Mouse (Mus musculus): ENCODE measurements around the gene Ptpn4. TPM values are rescaled to one million over a fixed set of nuclear protein-coding genes. Genes with fewer than 3 reads are reported as not detected.

The Ptpn4 gene
- polyA plus RNA-seq, 1 experiment from 2014 or later = 2.6 TPM

GRCm38 (mm10) chr1:119630428-119630827 is 207.0 kb downstream of the Ptpn4 start:
- no peaks in the 10 kb centered on the region for H3K27me3 ChIP-seq (ENCODE audit: control insufficient read depth, insufficient read depth, low read length)
- no peaks in the 10 kb centered on the region for H3K4me1 ChIP-seq (replicated peaks; ENCODE audit: control insufficient read depth, insufficient read depth)
- no peak for ATAC-seq (ENCODE audit: low FRiP score, low TSS enrichment)
- no peak overlapping the region for H3K27ac ChIP-seq (replicated peaks)
- 71% methylated on average over 1 of the region's 1 CpGs for WGBS
- H3K4me2 ChIP-seq (replicated peaks; ENCODE audit: low read depth) = no peak overlapping the region
- no peaks in the 10 kb centered on the region for H3K36me3 ChIP-seq (ENCODE audit: control insufficient read depth, insufficient read depth, low read length)
- TF ChIP-seq EP300 (optimal IDR thresholded peaks at IDR 0.05) (no peak), CTCF (IDR thresholded peaks at IDR 0.05; ENCODE audit: low read depth) (no peak)
- no peak overlapping the region for H3K9ac ChIP-seq (ENCODE audit: low read length)
- H3K9me3 ChIP-seq (ENCODE audit: control insufficient read depth, low read length) = no peaks in the 10 kb centered on the region
- DNase-seq (ENCODE audit: low spot score) = no peak
- no peak overlapping the region for H3K4me3 ChIP-seq (ENCODE audit: low read depth, low read length)

GRCm38 (mm10) chr1:119626837-119627236 is 210.6 kb downstream of the Ptpn4 start:
- TF ChIP-seq EP300 (optimal IDR thresholded peaks at IDR 0.05) (no peak), CTCF (IDR thresholded peaks at IDR 0.05; ENCODE audit: low read depth) (no peak)
- Histone ChIP-seq H3K4me2 (replicated peaks; ENCODE audit: low read depth) (no peak overlapping the region), H3K9me3 (ENCODE audit: control insufficient read depth, low read length) (no peaks in the 10 kb centered on the region), H3K36me3 (ENCODE audit: control insufficient read depth, insufficient read depth, low read length) (no peaks in the 10 kb centered on the region), H3K9ac (ENCODE audit: low read length) (no peak overlapping the region), H3K4me1 (replicated peaks; ENCODE audit: control insufficient read depth, insufficient read depth) (no peaks in the 10 kb centered on the region), H3K4me3 (ENCODE audit: low read depth, low read length) (no peak overlapping the region), H3K27me3 (ENCODE audit: control insufficient read depth, insufficient read depth, low read length) (no peaks in the 10 kb centered on the region), H3K27ac (replicated peaks) (no peak overlapping the region)
- no peak for DNase-seq (ENCODE audit: low spot score)
- ATAC-seq (ENCODE audit: low FRiP score, low TSS enrichment) = no peak
- WGBS = 54% methylated on average over 4 of the region's 4 CpGs

- H3K4me1 ChIP-seq (replicated peaks; ENCODE audit: control insufficient read depth, insufficient read depth) = no peaks in the 10 kb centered on the region
- H3K9ac ChIP-seq (ENCODE audit: low read length) = no peak overlapping the region
- ATAC-seq (ENCODE audit: low FRiP score, low TSS enrichment) (no peak), DNase-seq (ENCODE audit: low spot score) (no peak)
- 26% methylated on average over 2 of the region's 2 CpGs for WGBS
- no peak overlapping the region for H3K4me3 ChIP-seq (ENCODE audit: low read depth, low read length)
- no peaks in the 10 kb centered on the region for H3K9me3 ChIP-seq (ENCODE audit: control insufficient read depth, low read length)
- H3K27ac ChIP-seq (replicated peaks) = no peak overlapping the region; the same call in 1 of the 2 replicates
- no peaks in the 10 kb centered on the region for H3K36me3 ChIP-seq (ENCODE audit: control insufficient read depth, insufficient read depth, low read length)
- no peaks in the 10 kb centered on the region for H3K27me3 ChIP-seq (ENCODE audit: control insufficient read depth, insufficient read depth, low read length)
- no peak overlapping the region for H3K4me2 ChIP-seq (replicated peaks; ENCODE audit: low read depth)
- TF ChIP-seq EP300 (optimal IDR thresholded peaks at IDR 0.05) = no peak
These were observed 213.0 kb downstream of the Ptpn4 start for GRCm38 (mm10) chr1:119624444-119624843.

GRCm38 (mm10) chr1:119605396-119605795 is 232.0 kb downstream of the Ptpn4 start:
- Histone ChIP-seq H3K36me3 (ENCODE audit: control insufficient read depth, insufficient read depth, low read length) (no peaks in the 10 kb centered on the region), H3K27me3 (ENCODE audit: control insufficient read depth, insufficient read depth, low read length) (no peaks in the 10 kb centered on the region), H3K4me3 (ENCODE audit: low read depth, low read length) (no peak overlapping the region), H3K4me1 (replicated peaks; ENCODE audit: control insufficient read depth, insufficient read depth) (no peaks in the 10 kb centered on the region), H3K9me3 (ENCODE audit: control insufficient read depth, low read length) (no peaks in the 10 kb centered on the region), H3K9ac (ENCODE audit: low read length) (no peak overlapping the region), H3K27ac (replicated peaks) (no peak overlapping the region), H3K4me2 (replicated peaks; ENCODE audit: low read depth) (no peak overlapping the region)
- ATAC-seq (ENCODE audit: low FRiP score, low TSS enrichment) = no peak
- 87% methylated on average over 3 of the region's 3 CpGs for WGBS
- no peak for DNase-seq (ENCODE audit: low spot score)
- TF ChIP-seq CTCF (IDR thresholded peaks at IDR 0.05; ENCODE audit: low read depth) = no peak
- TF ChIP-seq EP300 (optimal IDR thresholded peaks at IDR 0.05) = no peak

Other genes with a start within 250 kb of the Ptpn4 start
- 17.7 and 19.0 TPM in 2 replicates for gene Epb41l5, start 188.6 kb downstream of the Ptpn4 start, polyA plus RNA-seq (2015; fragmentation: Nextera tagmentation; extraction: Ambion mirVana)
- 4.2 TPM in 2 replicates for gene Tmem177, start 75.6 kb upstream of the Ptpn4 start, polyA plus RNA-seq (2015; fragmentation: Nextera tagmentation; extraction: Ambion mirVana)
- gene Cfap221, start 159.6 kb upstream of the Ptpn4 start, polyA plus RNA-seq (2015; fragmentation: Nextera tagmentation; extraction: Ambion mirVana) = 0.07 and 0.11 TPM in 2 replicates
- gene Sctr, start 169.3 kb upstream of the Ptpn4 start, polyA plus RNA-seq (2015; fragmentation: Nextera tagmentation; extraction: Ambion mirVana) = 3.0 and 4.6 TPM in 2 replicates
- gene Tmem37, start 236.5 kb upstream of the Ptpn4 start, polyA plus RNA-seq (2015; fragmentation: Nextera tagmentation; extraction: Ambion mirVana) = 7.8 and 8.8 TPM in 2 replicates